Mouse (Mus musculus) layer of hippocampus, adult 18-20 months (tissue): Measurements from ENCODE around the gene Crip1. TPM values are rescaled to one million over a fixed set of nuclear protein-coding genes. Genes with fewer than 3 reads are reported as not detected.
A peak's percentile ranks its signal among the peaks of the same experiment; 100 is the strongest.

Experiments used
- DNase-seq, 2 experiments: peaks; one replicate each; pipeline ENCODE4 v3.0.0; 2022; ENCODE audit warnings: low spot score in 2 of 2
- total RNA-seq, 2 experiments: library from RNA; stranded (reverse); gene quantifications; 2 replicates each; pipeline ENCODE4 v1.2.3; 2021

Gene Crip1
- total RNA-seq, 2 experiments from 2014 or later = 9.5 to 10.3 TPM

DNA sequence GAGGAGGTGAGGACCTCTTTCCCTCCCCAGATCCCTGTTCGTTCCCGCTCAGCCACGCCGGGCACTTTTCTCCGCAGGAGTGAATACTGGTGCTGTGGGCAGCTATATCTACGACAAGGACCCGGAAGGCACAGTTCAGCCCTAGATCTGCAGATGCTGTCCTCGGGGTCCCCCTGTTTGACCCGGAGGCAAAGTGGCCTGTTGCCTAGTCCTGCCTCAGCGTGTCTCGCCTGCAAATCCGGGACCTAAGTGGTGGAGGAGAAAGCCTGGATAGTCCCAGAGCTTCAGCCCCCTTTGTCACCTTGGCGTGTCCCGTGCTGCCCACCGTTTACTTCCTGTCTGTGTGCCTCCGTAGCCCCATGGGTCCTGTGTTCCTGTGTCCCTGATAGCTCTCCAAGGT lies 1.2 kb upstream of the Crip1 start:
- no peak for DNase-seq

DNA sequence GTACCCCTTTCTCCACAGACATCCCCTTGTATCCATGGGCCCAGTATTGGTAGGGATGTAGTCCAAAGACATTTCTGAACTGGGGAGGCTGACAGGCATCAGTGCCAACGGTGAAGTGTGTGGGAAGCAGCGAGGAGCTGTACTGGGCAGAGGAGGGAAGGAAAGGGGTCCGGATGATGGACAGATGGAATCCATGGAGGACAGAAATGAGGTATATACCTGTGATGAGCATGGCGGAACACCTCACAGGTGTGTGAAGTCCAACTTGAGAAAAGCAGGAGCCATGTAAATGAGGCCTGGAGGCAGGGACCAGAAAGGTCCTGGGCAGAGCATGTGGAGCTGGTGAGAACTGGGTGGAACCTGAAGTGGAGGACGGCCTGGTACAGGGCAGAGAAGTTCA lies 525 bp upstream of the Crip1 start:
- DNase-seq = no peak

DNA sequence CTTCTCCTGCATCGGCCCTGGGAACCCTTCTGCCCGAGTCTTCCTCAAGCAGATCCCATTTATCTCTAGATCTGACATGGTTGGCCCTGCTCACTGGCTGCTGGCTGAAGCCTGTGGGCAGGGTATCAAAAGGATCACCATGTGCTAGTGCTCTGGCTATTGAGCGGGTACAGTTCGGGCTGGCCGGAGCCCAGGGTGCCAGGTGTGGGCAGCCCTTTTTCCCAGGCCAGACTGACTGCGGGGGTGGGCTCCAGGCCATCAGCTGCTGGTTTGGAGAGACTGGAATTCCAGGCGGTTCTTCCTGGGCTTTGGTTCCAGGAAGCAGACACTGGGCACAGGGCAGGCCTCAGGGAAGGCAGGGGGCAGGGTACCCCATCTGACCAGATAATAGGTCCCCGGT lies 1.4 kb downstream of the Crip1 start:
- DNase-seq = no peak

DNA sequence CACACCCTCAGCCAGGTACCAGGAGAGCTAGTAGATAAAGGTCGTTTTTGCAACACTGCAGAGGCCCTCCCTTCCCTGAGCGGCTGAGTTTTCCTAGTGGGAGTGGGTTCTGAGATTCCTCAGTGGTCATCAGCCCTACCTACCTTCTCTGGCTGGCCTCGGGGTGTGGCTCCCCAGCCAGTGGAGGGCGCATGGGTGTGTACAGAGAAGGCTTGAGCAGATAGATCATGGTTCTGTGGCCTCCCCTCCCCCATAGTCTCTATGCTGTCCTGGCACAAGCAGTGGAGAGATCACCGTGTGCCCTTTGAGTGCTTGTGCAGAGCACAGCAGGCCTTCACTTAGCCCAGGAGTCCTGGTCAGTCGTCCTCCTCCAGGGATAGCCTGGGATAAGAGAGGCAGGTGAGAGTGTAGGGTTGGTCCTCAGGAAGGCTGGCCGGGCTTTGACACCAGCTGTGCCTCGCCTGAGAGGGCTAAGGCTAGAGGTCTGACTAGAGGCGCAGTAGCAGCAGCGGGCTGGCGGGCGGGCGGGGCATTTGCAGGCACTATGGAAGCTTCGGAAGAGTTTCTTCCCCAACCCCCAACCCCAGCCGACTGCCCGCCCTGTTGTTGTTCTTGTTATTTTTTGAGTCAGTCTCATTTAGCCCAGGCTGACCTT lies 2.4 kb downstream of the Crip1 start:
- DNase-seq = no peak

DNA sequence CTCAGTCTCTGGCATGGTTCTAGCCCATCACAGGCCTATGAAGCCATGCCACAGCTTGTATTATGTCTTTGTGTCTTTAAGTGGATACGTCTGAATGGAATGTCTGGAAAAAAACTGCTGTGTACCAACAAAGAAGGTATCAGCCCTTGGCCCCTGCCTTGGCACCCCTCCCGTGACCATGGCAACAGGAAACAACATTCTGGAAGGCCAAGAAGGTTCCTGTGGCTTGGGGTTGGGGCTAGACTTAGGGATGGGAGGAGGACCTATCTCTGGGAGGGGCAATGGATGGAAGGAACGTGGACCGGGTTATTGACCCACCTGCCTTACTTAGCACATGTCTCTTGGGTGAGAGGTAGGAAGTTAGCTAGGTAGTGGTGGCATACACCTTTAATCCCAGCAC lies 3.2 kb downstream of the Crip1 start:
- no peak for DNase-seq

DNA sequence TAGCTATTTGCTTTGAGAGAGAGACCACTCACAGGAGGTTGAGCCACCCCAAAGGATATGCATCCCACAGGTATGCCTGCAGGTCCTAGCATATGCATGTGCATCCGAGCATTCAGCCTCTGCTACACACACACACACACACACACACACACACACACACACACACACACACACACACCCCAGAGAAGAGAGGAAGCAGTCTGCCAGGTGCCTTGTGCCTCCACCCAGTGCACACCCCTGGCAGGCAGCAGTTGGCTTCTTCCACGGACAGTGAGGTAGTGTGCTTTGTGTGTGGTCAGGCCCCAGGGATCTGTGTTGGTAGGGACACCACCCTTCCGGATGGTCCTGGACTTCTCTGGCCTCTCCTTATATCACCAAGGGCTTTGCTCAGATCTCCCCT lies 3.8 kb downstream of the Crip1 start:
- no peak for DNase-seq

DNA sequence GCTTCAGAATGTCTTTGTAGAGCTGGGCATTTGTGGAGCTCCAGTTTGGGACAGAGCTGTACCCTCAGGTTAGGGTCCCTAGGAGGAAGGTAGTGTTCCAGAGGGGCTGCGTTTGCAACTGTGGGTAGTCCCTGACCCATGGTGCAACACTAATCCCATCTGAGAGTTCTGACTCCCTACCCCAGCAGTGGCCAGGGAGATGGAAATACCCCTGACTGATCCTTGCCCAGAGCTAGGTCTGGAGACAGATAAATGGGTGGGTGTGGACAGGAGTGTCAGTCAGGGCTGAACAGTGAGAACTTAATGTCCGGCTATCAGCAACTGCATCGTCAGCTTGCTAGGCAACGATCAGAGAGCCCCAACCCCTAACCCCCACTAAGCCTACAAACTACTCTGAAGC lies 4.5 kb downstream of the Crip1 start:
- DNase-seq = no peak

DNA sequence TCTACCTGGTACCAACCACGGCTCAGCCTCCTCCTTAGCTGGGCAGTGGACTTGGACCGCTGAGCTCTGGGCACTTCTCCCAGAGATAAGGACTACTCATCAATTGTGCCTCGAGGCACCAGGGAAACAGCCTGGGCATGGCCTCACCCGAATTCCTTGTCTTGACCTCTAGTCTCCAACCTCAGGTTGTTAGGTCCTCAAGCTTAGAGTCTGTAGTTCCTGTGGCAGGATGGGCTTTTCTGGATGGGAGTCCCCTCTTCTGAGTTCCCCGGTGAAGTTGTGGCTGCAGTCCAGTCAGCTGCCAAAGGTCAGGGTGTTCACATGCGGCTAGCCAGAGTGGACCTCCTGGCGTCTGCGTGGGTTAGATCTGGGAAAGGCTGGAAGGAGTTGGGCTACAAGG lies 4.9 kb downstream of the Crip1 start:
- no peak for DNase-seq

DNA sequence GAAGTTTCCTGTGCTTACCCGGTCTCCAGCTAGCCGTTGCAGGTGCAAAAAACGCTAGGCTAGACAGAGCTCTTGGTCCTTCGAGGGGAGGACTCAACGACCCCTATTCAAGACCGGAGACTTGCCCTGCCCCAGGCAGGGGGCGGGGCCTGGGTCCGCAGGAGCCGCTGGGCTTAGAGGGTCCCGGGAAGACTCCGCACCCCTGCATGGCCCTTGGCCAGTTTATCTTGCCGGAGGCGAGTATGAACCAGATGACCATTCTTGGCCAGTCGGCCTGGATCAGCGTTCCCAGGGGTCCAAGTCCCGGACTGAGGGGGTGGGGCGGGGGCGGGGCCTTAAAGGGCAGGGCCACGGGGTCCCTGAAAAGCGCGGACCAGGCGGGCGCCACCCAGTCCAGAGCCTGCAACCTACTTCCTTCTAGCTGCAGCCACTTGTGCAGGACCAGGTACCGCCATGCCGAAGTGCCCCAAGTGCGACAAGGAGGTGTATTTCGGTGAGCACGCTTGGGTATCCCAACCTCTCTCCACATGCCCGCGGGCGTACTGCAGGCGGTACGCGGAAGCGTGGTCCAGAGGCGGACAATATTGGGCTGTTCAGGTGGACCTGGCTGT lies 5.7 kb downstream of the Crip1 start:
- no peak for DNase-seq

DNA sequence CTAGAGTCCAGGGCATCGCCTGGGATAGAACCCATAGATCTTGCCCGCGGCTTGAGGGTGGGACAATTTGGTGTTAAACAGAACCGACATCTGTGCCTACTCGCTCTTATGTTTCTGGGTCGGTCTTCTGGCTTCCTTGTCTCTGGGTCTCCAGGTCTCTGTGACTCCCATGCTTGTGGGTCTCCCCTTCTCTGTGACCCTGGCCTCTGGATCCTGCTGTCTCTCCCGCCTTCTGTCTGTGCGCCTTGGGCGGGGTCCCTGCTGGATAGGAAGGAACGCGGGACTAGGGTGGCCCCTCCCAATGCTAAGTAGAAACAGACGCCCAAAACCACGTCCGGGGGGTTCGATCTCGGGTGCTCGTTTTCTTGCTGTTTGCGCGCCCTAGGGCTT lies 6.2 kb downstream of the Crip1 start:
- DNase-seq = no peak

DNA sequence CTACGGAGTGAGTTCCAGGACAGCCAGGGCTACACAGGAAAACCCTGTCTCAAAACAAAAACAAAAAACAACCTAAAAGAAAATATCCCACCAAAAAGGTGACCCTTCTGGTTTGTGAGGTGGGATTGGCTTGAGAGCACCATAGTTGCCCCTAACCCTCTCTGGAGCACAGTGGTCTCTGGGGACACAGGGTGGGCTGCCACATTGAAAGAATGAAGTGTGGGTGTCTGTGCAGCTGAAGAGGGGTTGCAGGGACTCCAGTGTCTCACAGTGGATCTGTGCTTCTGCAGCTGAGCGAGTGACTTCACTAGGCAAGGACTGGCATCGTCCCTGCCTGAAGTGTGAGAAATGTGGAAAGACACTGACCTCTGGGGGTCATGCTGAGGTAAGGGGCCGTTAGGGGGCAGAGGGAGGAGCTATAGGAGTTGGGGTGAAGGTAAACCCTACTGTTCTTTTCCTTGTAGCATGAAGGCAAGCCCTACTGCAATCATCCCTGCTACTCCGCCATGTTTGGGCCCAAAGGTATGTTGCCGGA lies 6.9 kb downstream of the Crip1 start:
- DNase-seq = no peak

DNA sequence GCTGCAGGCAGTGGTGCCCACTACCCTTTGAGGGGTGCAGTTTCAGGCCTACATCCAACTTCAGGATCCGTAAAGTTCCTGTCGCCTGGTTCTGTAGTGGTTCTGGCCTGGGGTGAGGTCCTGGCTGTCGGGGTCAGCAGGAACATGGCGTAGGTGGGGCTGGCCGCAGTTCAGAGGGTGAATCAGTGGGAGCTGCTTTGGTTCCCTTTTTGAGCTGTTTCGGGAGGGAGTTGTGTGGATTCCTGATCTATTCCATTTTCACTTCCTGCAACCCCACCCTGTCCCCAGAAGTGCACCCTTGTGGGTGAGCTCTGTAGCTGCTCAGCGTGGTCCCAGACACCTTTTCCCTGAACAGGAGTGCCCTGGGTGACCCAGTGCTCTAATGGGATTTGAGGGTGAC lies 7.9 kb downstream of the Crip1 start:
- DNase-seq = no peak

DNA sequence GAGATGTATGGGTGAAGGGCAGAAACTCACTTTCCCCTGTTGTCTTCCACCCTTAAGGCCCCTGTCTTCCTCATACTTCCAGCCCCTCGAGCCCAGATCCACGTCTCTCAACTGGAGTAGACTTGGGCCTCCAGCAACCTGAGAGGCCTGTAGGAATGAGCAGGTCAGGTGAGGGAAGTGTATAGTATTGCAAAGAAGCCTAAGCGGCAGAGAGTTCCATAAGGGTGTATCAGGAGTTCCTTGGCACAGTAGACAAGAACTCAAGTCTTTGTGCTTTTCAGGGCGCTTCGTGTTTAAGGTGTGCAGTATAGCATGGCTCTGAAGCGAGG lies 8.6 kb downstream of the Crip1 start:
- no peak for DNase-seq

DNA sequence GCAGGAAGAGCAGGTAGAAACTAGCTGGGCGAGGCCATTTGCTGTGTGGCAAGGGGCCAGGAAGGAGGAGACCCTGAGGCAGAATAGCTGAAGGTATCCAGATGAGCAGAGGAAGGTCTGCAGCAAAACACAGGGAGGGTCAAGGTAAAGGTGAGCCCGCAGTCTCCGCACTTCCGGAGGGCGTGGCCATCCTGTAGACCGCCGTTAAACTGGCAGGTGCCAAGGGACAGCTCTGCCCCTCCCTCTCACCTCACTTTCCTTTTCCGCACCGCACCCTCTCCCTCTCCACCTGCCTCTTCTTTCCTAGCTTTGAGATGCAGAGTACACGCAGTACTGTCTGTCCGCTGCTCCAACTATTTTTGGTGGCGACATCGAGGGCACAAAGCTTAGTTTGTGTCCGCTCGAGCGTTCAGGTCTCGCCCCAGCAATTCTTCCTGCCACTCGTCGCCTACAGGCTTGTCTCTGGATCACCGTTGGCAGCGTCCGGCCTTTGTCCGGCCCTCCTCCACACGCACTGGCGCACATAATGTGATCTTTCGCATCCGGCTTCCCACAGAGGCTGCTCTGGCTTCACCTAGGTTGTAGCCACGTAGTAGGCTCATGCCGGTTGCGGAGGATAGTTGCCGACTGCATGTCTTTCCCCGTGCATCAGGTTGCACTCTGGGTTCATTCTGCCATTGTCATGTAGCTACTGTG lies 9.1 kb downstream of the Crip1 start:
- no peak for DNase-seq

DNA sequence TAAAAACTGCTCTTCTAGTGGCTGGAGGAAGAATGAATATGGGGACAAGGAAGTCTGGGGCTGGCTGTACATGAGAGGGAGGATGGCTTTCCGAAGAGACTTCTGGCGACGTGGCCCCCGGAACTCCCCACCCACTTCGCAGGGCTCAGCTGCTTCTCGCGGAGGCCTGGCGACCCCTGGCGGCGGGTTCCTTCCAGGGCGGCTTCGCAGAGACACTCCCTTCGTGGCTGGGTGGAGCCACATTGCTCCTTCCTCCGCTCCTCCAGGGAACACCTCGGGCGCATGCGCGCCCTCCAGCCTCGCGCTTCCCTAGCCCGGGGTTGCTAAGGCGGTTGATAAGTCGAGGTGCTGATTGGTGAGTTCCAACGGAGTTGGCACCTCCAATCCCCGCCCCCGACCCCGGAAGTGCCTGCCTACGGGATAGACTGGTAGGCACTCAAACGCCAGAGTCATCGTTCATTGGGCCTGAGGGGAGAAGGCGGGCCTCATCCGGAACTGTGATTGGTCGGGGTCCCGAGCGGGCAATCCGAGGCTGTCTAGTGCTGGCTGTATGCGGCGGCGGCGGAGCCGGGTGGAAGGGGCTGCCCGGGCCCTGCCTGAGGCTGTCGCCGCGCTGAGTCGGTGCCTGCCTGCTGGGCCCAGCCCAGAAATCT lies 9.9 kb downstream of the Crip1 start, which contains the start of gene Tedc1:
Tedc1 (plus strand) TSS at position 535 of the 653 bp plus-strand sequence.
- DNase-seq = peak; percentile 99 to 100

DNA sequence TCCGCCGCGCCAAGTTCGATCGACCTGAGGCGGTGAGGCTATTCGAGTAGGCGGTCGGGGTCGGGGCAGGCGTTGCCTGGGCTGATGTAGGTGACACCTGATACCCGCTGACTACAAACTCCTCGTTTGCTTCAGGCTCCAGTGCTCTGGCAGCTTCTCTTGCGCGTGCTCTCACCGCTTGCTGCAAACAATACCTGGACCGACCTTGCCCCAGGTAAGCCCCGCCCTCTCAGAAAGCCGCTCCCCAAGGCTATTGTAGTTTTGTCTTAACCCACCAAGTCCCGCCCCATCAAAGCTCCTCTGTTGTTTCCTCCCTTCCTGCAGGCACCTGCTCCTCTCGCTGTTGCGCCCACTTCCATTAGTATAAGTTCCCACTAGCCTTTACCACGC lies 10.4 kb downstream of the Crip1 start:
- DNase-seq = no peak

DNA sequence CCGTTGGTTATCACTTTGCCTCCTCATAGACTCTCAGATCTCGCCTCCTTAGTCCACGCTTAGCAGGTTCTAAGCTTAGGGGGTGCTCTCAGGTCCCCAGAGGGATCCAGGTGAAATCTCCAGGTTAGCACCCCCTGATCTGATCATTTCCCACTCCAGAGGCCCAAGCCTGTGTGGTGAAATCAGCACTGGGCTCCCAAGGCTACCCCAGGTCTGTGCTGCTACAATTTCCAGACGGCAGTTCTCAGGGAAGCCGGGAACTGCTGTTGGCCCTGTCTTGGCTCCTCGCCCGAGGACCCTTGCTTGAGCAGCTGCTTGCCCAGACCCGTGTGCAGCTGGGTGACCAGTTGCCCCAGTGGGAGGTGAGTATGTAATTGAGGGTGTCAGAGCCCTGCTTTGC lies 10.9 kb downstream of the Crip1 start:
- no peak for DNase-seq

DNA sequence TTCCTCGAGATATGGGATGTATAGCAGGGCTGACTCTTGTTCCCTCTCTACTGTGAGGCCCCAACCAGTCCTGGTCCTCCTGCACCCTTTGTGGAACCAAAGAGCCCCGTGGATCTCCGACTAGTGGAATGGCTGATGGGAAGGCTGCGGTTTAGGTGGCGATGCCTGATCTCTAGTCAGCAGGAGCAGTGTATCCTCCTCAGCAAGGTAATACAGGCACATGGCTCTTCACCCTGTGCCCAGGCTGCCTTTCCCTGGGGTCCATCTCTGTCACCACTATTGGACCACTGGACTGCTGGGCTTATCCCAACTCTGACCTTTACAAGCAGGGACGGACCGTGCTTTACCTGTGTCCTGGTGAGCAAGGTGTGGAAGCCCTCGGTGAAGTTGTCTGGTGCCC lies 11.4 kb downstream of the Crip1 start:
- DNase-seq = no peak

DNA sequence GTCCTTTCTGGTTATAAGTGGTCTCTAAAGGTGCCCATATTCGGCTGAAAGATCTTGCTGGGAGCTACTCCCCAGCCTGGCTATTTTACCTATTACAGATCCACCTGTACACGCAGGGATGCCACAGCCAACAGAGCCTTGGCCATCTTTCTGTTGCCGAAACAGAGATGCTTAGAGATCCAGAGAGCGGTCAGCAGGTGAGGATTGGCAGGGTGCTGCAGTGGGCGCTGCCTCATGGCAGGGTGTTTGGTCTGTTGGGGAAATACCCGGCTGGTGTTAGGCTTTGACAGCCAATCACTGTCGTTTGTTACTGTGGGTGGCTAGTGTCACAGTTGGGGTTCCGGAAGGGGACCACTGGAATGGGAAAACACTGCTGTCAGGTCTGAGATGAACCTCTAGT lies 11.9 kb downstream of the Crip1 start:
- no peak for DNase-seq

DNA sequence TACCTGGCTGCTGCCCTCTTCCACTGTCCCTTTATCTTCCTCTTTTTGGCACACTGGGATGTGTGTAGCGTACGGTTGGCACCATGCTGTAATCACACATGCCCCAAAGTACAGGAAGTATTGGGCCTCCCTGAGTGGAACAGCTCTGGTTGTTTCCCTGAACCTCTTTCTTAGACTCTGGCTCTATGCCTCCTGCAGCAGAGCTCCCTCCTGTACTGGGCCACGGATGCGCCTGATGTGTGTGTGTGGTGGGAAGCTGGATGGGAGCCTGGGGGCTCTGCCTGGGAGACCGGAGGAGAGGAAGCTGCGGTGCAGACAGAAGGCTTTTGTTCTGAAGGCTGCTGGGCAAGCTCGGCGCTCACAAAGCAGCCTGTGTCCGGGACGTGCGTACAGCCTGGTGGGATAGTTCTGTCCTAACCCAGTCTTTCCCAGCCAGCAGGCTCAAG lies 17.5 kb downstream of the Crip1 start:
- no peak for DNase-seq

DNA sequence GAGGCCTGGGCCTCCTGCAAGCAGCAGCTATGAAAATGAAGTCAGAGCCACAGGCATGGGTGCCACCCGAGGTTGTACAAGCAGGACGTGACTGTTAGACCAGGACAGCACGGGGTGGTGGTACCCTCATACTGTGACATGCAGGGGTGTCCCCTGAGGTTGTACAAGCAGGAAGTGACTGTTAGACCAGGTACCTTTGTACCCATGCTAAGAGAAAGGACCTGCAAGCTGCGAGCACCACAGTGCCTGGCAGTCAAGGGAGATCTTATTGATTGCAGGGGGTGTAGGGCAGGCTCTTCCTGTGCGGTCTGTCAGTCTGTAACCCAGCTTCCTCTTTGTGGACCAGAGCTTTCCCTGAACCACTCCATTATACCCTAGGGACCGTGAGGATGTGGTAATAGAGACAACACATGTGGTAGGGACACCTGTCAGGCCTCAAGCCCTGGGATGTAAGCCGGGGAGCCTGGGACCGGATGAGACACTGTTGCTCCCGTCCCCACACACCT lies 22.0 kb downstream of the Crip1 start:
- DNase-seq = no peak
